Mouse (Mus musculus): ENCODE data around the gene Il1rapl1.

- no peak for TF ChIP-seq POLR2A (IDR thresholded peaks at IDR 0.05; ENCODE audit: control insufficient read depth, low read depth, low read length)
- no peak for TF ChIP-seq CTCF (IDR thresholded peaks at IDR 0.05; ENCODE audit: control insufficient read depth, insufficient read depth, insufficient replicate concordance, low read depth, low read length)
Observed at GRCm38 (mm10) chrX:88115609-88116073, at the start of gene Il1rapl1.

All from testis, adult 2 months (tissue).